Mouse (Mus musculus) midbrain, embryonic 15.5 days (tissue): ENCODE data around the gene Rai1. TPM values are rescaled to one million over a fixed set of nuclear protein-coding genes. Genes with fewer than 3 reads are reported as not detected.

Experiments used
- ATAC-seq: fragments of 200-750 bp; cut with Nextera tagmentation; replicated peaks from 2 replicates; pipeline ENCODE4 v1.8.0; 2017; ENCODE audit warnings: moderate TSS enrichment
- H3K27ac ChIP-seq: fragments of 300-500 bp; sonication (generic); 2 replicates; pipeline ENCODE4 v1.5.1; 2015; ENCODE audit warnings: mild to moderate bottlenecking, inconsistent platforms
- H3K27me3 ChIP-seq: fragments of 300-500 bp; sonication (generic); replicated peaks from 2 replicates; pipeline ENCODE4 v1.6.1; 2015; ENCODE audit warnings: inconsistent platforms
- H3K36me3 ChIP-seq: fragments of 300-500 bp; sonication (generic); replicated peaks from 2 replicates; pipeline ENCODE4 v1.6.1; 2015; ENCODE audit warnings: inconsistent platforms
- H3K4me1 ChIP-seq: fragments of 300-500 bp; sonication (generic); 2 replicates; pipeline ENCODE4 v1.6.1; 2015; ENCODE audit warnings: inconsistent platforms
- H3K4me2 ChIP-seq: fragments of 300-500 bp; sonication (generic); 2 replicates; pipeline ENCODE4 v1.6.1; 2015; ENCODE audit warnings: inconsistent platforms, mild to moderate bottlenecking, moderate library complexity
- H3K4me3 ChIP-seq: fragments of 300-500 bp; sonication (generic); 2 replicates; pipeline ENCODE4 v1.5.1; 2015; ENCODE audit warnings: mild to moderate bottlenecking, inconsistent platforms
- H3K9ac ChIP-seq: fragments of 300-500 bp; sonication (generic); 2 replicates; pipeline ENCODE4 v1.6.1; 2015; ENCODE audit warnings: mild to moderate bottlenecking, inconsistent platforms
- H3K9me3 ChIP-seq: fragments of 300-500 bp; sonication (generic); 2 replicates; pipeline ENCODE4 v1.6.1; 2016; ENCODE audit warnings: inconsistent platforms
- WGBS: fragments of 180-500 bp; shearing (Covaris S2); methylation state at CpG from one replicate; pipeline ENCODE4 v1.1.7; 2015; ENCODE audit warnings: mixed read lengths; 5-methylcytosine and 5-hydroxymethylcytosine counted together
- polyA plus RNA-seq: library from polyadenylated mRNA; unstranded; fragments of >200 nt; fragmentation: Nextera tagmentation; extraction: Ambion mirVana; gene quantifications from 2 replicates; pipeline ENCODE4 v1.2.1, GENCODE M21; 2015

The Rai1 gene
- polyA plus RNA-seq, 1 experiment from 2014 or later = 34.7 TPM

DNA sequence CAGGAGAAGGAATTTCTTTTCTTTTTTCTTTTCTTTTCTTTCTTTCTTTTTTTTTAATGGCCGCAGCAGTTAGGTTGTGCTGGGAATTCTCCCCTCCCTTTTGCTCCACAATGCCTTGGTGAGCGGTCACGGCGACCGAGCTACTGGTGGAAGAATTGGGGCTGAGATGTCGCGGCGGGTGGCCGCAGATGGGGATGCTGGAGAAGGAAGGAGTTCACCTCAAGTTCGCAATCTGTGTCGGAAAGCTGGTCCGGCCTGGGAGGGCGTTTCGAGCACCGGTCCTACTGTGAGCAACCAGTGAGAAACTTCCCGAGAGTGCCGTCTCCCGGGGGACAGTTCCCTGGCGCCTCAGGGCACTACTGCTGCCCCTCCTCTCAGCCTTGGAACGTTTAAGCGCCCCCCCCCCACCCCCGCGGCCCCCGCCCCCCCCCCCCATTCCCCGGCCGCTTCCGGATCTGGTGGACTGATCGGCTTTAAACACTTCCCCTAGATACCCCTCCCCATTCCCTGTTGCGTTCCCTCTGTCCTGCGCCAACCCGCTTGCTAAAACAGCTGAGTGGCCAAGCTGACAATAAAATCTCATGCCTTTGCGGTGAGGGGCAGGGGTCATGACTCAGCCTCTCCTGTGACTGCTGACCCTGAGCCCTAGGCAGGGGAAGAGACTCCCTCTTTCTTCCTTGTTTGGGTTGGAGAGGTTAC lies 35.9 kb downstream of the Rai1 start:
- Histone ChIP-seq H3K4me2 (peak overlapping the region; percentile 75), H3K9ac (peak overlapping the region; percentile 77), H3K4me3 (peak overlapping the region; percentile 67), H3K27ac (peak overlapping the region; percentile 95), H3K27me3 (no peaks in the 10 kb centered on the region), H3K9me3 (no peaks in the 10 kb centered on the region), H3K36me3 (no peaks in the 10 kb centered on the region), H3K4me1 (peaks cover 59% of the 10 kb centered on the region)
- ATAC-seq = no peak
- 2% methylated on average over 31 of the region's 32 CpGs for WGBS

DNA sequence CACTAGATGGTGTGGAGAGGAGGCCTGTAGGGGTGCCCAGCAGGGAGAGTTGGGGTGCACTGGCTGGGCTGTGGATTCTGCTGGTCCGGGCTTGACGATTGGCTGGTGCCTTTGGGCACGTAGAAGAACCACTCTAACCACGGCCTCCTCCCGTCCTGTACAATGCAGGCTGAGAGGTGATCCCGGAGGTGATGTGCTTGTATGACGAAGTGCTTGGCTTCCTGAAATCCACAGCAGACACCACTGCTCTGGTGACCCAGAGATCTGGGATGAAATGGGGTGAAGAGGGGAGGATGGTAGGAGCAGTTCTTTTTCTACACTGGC lies 36.4 kb downstream of the Rai1 start:
- H3K36me3 ChIP-seq = no peaks in the 10 kb centered on the region
- H3K9ac ChIP-seq = peak overlapping the region; percentile 53
- no peaks in the 10 kb centered on the region for H3K9me3 ChIP-seq
- H3K4me1 ChIP-seq = peaks cover 64% of the 10 kb centered on the region
- no peaks in the 10 kb centered on the region for H3K27me3 ChIP-seq
- peak overlapping the region; percentile 75 for H3K4me2 ChIP-seq
- 5% methylated on average over 7 of the region's 7 CpGs for WGBS
- peak overlapping the region; percentile 67 for H3K4me3 ChIP-seq
- peak; percentile 26 for ATAC-seq
- peak overlapping the region; percentile 60 for H3K27ac ChIP-seq

DNA sequence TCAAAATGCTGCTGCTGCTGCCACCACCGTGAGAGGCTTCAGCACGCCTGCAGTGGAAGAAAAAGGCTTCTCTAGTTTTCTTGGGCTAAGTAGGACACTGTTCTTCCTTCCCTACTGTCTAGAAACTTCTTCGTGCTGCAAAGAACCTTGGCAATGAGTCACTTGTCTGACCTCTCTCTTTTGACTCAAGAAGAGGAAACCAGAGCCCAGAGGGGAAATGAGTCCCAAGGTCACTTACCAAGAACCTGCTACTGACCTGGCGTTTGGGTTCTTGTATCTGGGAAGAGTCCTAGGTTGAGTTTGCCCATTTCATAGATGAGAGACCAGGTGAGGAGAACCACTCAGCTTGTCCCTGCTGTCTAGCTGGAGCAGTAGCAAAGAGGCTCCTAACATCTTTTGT lies 38.3 kb downstream of the Rai1 start:
- peak overlapping the region; percentile 75 for H3K4me2 ChIP-seq

DNA sequence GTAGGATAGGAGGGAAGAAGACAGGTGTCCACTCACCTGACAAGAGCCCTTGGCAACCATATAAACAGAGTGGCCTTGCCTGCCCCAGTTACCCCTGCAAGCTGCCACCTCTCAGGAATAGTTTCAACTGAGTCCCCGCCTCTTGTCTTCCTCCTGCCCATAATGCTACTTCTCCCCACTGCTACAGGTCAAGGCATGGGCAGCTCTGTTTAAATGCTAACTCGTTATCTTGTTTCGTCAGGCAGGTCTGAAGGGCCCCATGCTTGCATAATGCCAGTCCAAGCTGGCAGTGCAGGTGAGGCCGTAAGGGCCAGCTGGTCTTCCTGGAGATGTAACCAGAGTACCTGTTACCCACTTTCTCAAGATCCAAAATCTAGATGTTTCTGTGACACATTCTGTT lies 41.4 kb downstream of the Rai1 start:
- Histone ChIP-seq H3K36me3 (no peaks in the 10 kb centered on the region), H3K4me1 (peaks cover 66% of the 10 kb centered on the region), H3K9ac (no peak overlapping the region), H3K27me3 (no peaks in the 10 kb centered on the region), H3K4me3 (no peak overlapping the region), H3K27ac (no peak overlapping the region), H3K9me3 (no peaks in the 10 kb centered on the region), H3K4me2 (no peak overlapping the region)
- ATAC-seq = no peak
- 88% methylated on average over 4 of the region's 4 CpGs for WGBS

More for the DNA sequence above, 38.3 kb downstream of the Rai1 start:
- no peak for ATAC-seq
- WGBS = 84% methylated on average over 4 of the region's 4 CpGs
- Histone ChIP-seq H3K9me3 (no peaks in the 10 kb centered on the region), H3K27me3 (no peaks in the 10 kb centered on the region), H3K36me3 (no peaks in the 10 kb centered on the region), H3K4me1 (peaks cover 76% of the 10 kb centered on the region), H3K4me3 (no peak overlapping the region), H3K27ac (no peak overlapping the region), H3K9ac (no peak overlapping the region)

DNA sequence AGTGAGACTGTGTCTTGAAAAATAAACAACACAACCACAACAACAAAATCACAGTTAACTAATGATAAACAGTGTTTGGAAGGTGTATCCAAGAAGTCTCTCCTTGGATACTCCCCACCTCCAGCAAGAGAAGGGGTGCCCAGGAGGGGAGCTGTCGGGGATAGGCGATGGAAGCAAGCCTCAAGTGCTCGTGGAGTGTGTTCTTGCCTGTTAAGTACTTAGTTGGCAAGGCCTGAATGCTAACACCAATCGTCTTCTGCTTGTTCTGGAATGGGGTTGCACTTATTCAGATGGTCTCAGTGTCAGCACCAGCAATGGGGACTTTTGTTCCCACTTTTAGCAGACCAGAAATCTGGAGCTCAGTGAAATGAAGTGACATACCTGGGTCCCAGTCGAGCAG lies 43.8 kb downstream of the Rai1 start:
- no peak overlapping the region; the same call in 1 of the 2 replicates for H3K27ac ChIP-seq
- WGBS = 72% methylated on average over 5 of the region's 5 CpGs
- no peaks in the 10 kb centered on the region for H3K27me3 ChIP-seq
- H3K9ac ChIP-seq = no peak overlapping the region
- H3K4me2 ChIP-seq = no peak overlapping the region
- H3K4me1 ChIP-seq = peaks cover 42% of the 10 kb centered on the region
- H3K9me3 ChIP-seq = no peaks in the 10 kb centered on the region
- no peak for ATAC-seq
- no peaks in the 10 kb centered on the region for H3K36me3 ChIP-seq
- H3K4me3 ChIP-seq = no peak overlapping the region

DNA sequence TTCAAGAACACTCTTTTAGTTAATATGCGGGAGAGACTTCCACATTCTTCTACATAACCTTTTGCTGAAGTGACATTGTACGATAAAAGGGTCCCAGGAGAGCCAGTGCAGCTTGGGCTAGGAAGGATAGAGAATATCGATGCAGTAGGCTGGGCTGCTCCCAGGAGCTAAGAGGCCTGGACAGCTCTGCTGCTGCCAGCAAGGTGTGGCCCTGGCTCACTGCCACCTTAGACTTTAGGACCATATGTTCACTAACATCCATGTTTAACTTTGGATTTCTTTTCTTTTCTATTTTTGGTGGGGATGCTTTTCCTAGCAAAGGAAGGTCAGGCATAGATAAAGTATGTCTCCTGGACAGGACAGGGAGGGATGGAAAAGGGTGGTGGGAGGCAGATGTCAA lies 44.3 kb downstream of the Rai1 start:
- H3K9ac ChIP-seq = no peak overlapping the region
- no peak overlapping the region for H3K4me2 ChIP-seq
- no peaks in the 10 kb centered on the region for H3K27me3 ChIP-seq
- ATAC-seq = no peak
- H3K9me3 ChIP-seq = no peaks in the 10 kb centered on the region
- H3K36me3 ChIP-seq = no peaks in the 10 kb centered on the region
- 69% methylated on average over 3 of the region's 3 CpGs for WGBS
- H3K27ac ChIP-seq = no peak overlapping the region
- no peak overlapping the region for H3K4me3 ChIP-seq
- H3K4me1 ChIP-seq = peaks cover 40% of the 10 kb centered on the region

DNA sequence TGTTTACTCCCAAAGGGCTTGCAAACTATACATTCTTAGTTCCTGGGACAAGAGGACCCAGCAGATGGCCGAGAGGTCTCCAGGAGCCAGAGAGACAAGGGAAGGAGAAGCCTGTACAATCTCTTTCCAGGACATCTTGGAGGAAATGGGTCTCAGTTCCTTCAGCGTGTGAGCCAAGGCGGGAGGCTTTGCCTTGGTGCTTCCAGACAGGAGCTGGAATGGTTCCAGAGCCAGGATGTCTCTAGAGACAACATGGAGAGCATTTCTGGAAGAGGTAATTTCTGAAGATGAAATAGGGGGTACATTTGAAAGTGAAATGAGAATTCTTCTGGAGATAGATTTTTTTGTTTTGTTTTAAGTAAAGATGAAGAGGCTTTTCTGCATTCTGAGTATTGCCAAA lies 45.9 kb downstream of the Rai1 start:
- no peak overlapping the region for H3K4me3 ChIP-seq
- 85% methylated on average over 3 of the region's 3 CpGs for WGBS
- no peaks in the 10 kb centered on the region for H3K9me3 ChIP-seq
- H3K36me3 ChIP-seq = no peaks in the 10 kb centered on the region
- peaks cover 40% of the 10 kb centered on the region for H3K4me1 ChIP-seq
- H3K27ac ChIP-seq = no peak overlapping the region
- H3K4me2 ChIP-seq = no peak overlapping the region
- no peak for ATAC-seq
- no peaks in the 10 kb centered on the region for H3K27me3 ChIP-seq
- no peak overlapping the region for H3K9ac ChIP-seq

DNA sequence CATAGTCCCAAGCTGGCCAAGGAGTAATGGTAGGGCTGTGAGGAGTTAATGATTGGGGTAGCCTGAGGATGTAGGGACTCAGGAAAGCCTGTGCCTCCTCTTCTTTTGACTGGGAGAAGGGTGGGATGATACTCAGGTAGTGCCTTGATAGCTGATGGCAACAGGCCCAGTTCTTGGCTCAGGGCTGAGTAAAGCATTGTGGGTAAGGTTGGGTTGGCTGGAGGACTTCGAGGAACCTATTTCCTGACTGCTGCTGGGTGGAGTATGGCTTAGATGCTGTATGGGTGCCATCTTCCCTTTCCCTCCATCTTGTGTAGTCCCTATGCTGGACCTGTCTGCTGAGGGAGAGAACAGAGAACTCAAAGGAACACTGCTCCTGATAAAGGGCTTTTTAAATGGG lies 47.5 kb downstream of the Rai1 start:
- H3K4me3 ChIP-seq = no peak overlapping the region
- no peaks in the 10 kb centered on the region for H3K27me3 ChIP-seq
- no peak for ATAC-seq
- 95% methylated on average over 1 of the region's 1 CpGs for WGBS
- no peak overlapping the region for H3K27ac ChIP-seq
- H3K9me3 ChIP-seq = no peaks in the 10 kb centered on the region
- no peaks in the 10 kb centered on the region for H3K36me3 ChIP-seq
- H3K4me2 ChIP-seq = no peak overlapping the region
- no peak overlapping the region for H3K9ac ChIP-seq
- peaks cover 35% of the 10 kb centered on the region for H3K4me1 ChIP-seq

DNA sequence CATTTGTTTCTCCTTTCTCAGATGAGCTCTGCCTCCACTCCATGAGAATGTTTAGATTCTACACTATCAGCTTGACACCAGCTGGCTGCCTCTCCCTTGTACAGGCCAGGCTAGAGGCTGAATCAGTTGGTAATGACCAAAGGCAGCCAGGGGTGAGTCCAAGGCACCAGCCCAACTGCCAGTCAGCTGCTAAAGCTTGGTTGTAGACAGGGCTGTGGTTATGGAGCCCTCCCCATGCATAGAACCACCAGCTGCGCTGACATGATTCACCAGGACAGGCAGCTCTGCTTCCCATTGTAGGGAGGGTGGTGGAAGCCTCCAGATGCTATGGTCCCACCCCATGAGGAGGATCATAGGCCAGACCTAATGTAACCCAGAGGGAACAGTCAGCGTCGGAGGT lies 49.1 kb downstream of the Rai1 start:
- peaks cover 29% of the 10 kb centered on the region for H3K4me1 ChIP-seq
- WGBS = 86% methylated on average over 3 of the region's 3 CpGs
- no peak overlapping the region for H3K9ac ChIP-seq
- no peak for ATAC-seq
- peak overlapping the region; percentile 83; the same call in 1 of the 2 replicates for H3K27ac ChIP-seq
- no peaks in the 10 kb centered on the region for H3K27me3 ChIP-seq
- H3K4me3 ChIP-seq = no peak overlapping the region
- H3K9me3 ChIP-seq = no peaks in the 10 kb centered on the region
- no peak overlapping the region for H3K4me2 ChIP-seq
- no peaks in the 10 kb centered on the region for H3K36me3 ChIP-seq

DNA sequence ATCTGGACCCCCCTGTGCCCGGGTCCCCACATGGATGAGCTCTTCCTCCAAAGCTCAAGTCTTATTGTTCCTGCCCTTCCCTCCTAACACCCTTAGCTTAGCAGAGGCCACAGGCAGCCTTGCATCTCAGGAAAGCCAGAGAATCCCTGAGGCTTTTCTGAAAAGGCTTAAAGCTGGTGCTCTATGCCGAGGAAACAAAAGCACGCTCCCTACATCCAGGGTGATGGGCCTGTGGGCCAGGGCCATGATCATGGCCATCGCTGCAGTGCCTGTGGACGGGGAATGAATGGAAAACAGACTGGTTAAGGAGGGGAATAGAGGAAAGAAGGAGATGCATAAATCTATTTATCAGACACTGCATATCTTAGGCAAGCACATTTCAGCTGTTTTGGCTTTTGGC lies 50.9 kb downstream of the Rai1 start:
- peaks cover 43% of the 10 kb centered on the region for H3K4me1 ChIP-seq
- no peaks in the 10 kb centered on the region for H3K9me3 ChIP-seq
- 23% methylated on average over 5 of the region's 5 CpGs for WGBS
- H3K27me3 ChIP-seq = no peaks in the 10 kb centered on the region
- H3K4me3 ChIP-seq = no peak overlapping the region
- no peak overlapping the region for H3K4me2 ChIP-seq
- peak overlapping the region; percentile 83 for H3K27ac ChIP-seq
- no peak for ATAC-seq
- H3K36me3 ChIP-seq = no peaks in the 10 kb centered on the region
- no peak overlapping the region for H3K9ac ChIP-seq

DNA sequence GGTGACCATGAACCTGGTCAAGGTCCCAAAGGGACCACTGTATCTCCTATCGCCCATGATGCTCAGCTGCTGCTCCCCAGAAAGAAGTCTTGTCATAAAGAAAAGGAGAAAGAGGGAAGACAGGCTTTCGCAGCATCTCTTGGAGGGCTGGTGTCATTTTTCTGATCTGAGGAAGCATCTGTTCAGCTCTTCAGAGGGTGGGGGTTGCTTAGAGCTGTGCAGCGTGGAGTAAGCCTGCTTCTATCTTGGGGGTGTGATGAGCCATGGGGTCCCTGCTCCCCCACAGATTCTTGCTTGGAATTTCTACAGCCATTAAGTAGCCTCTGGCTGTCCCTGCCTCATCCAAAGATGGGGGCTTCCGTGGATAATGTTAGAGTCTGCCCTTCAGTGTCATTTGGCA lies 53.5 kb downstream of the Rai1 start:
- ATAC-seq = no peak
- no peak overlapping the region for H3K4me3 ChIP-seq
- H3K4me2 ChIP-seq = no peak overlapping the region
- H3K9ac ChIP-seq = no peak overlapping the region
- H3K36me3 ChIP-seq = no peaks in the 10 kb centered on the region
- peaks cover 69% of the 10 kb centered on the region for H3K4me1 ChIP-seq
- WGBS = 85% methylated on average over 4 of the region's 4 CpGs
- no peaks in the 10 kb centered on the region for H3K9me3 ChIP-seq
- no peak overlapping the region for H3K27ac ChIP-seq
- no peaks in the 10 kb centered on the region for H3K27me3 ChIP-seq

DNA sequence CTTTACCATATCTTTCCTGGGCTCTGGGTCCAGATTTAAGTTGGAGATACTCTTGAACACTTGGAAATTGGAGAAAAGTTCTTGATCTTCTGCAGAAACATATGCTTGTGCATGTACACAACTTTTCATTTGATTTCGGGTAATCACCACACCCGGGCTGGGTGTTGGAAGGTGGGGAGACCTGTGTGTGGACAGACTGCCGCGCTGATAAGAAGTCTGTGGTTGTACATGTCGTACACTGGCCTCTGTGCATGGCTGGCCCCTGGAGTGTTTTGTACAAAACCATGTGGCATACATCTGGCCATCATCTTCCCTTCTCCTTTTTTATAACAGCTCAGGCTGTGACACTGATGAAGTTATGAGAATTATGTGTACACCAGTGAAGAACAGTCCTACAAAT lies 55.1 kb downstream of the Rai1 start:
- peaks cover 68% of the 10 kb centered on the region for H3K4me1 ChIP-seq
- no peaks in the 10 kb centered on the region for H3K9me3 ChIP-seq
- 92% methylated on average over 5 of the region's 5 CpGs for WGBS
- ATAC-seq = no peak
- no peak overlapping the region for H3K4me2 ChIP-seq
- H3K27me3 ChIP-seq = no peaks in the 10 kb centered on the region
- H3K36me3 ChIP-seq = no peaks in the 10 kb centered on the region
- H3K9ac ChIP-seq = no peak overlapping the region
- no peak overlapping the region for H3K4me3 ChIP-seq
- H3K27ac ChIP-seq = peak overlapping the region; percentile 76

DNA sequence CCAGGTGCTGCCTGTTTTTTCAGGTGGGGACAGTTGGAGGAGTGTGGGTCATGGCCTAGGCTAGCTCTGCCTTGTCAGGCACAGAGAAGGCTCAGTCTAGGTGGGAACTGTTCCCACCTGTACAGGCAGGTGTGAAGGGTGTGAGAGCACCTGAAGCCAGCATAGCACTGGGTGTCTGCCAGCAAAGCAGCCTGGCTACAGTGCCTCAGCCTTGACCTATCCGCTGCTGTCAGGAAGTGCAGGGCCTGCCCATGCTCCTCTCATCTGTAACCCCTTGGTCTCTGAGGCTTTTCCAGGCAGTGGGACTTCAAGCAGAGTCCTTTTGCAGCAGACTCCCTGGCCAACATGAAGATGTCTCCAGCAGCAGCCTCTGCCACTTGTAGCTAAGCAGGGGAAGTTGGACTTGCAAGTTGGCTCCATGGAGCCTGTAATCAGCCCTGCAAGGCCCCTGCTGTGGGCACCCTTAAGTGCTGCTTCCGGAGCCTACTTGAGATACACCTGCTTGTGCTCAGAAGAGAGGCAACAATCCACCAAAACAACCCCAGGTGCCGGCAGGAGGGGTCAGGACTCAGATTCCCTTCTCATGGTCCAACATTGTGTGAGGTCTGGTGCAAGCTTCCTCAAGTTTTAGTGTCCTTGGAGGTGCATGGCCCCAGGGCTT lies 55.8 kb downstream of the Rai1 start:
- no peaks in the 10 kb centered on the region for H3K36me3 ChIP-seq
- H3K27ac ChIP-seq = peak overlapping the region; percentile 76
- no peak overlapping the region; the same call in 1 of the 2 replicates for H3K9ac ChIP-seq
- ATAC-seq = no peak
- no peaks in the 10 kb centered on the region for H3K27me3 ChIP-seq
- H3K4me3 ChIP-seq = no peak overlapping the region
- 61% methylated on average over 3 of the region's 3 CpGs for WGBS
- peak overlapping the region; percentile 17; the same call in 1 of the 2 replicates for H3K4me2 ChIP-seq
- no peaks in the 10 kb centered on the region for H3K9me3 ChIP-seq
- H3K4me1 ChIP-seq = peaks cover 65% of the 10 kb centered on the region
